Mouse (Mus musculus) neural tube, embryonic 10.5 days (tissue): ENCODE measurements around the gene Kcnk1.

ENCODE experiments used
- DNase-seq: peaks from one replicate; pipeline ENCODE4 v3.0.0-alpha.2; 2017; ENCODE audit warnings: low spot score; ENCODE audit errors: extremely low spot score

Kcnk1 gene

GRCm38 (mm10) chr8:125996031-125996839, 1.3 kb downstream of the Kcnk1 start:
- DNase-seq, result no peak

- DNase-seq, result no peak
Observed at GRCm38 (mm10) chr8:125996980-125997379, 2.0 kb downstream of the Kcnk1 start.

- DNase-seq, result no peak
Observed at GRCm38 (mm10) chr8:125997550-125997949, 2.6 kb downstream of the Kcnk1 start.

- DNase-seq, result no peak
Observed at GRCm38 (mm10) chr8:125999842-126000395, 4.9 kb downstream of the Kcnk1 start.

- no peak for DNase-seq
Observed at GRCm38 (mm10) chr8:126003546-126003945, 8.6 kb downstream of the Kcnk1 start.

- no peak for DNase-seq
Observed at GRCm38 (mm10) chr8:126004953-126005352, 10.0 kb downstream of the Kcnk1 start.

GRCm38 (mm10) chr8:126006310-126006990, 11.5 kb downstream of the Kcnk1 start:
- DNase-seq, result no peak

GRCm38 (mm10) chr8:126007538-126008330, 12.8 kb downstream of the Kcnk1 start:
- DNase-seq, result no peak

GRCm38 (mm10) chr8:126008945-126009344, 14.0 kb downstream of the Kcnk1 start:
- DNase-seq, result no peak

- no peak for DNase-seq
Observed at GRCm38 (mm10) chr8:126010900-126011299, 15.9 kb downstream of the Kcnk1 start.

- no peak for DNase-seq
Observed at GRCm38 (mm10) chr8:126012334-126012733, 17.4 kb downstream of the Kcnk1 start.

- DNase-seq, result no peak
Observed at GRCm38 (mm10) chr8:126013646-126014045, 18.7 kb downstream of the Kcnk1 start.

- DNase-seq, result no peak
Observed at GRCm38 (mm10) chr8:126021932-126022331, 27.0 kb downstream of the Kcnk1 start.

- no peak for DNase-seq
Observed at GRCm38 (mm10) chr8:126023706-126024305, 28.8 kb downstream of the Kcnk1 start.

GRCm38 (mm10) chr8:126024891-126025290, 29.9 kb downstream of the Kcnk1 start:
- DNase-seq, result no peak

- DNase-seq, result no peak
Observed at GRCm38 (mm10) chr8:126026121-126026520, 31.2 kb downstream of the Kcnk1 start.

GRCm38 (mm10) chr8:126026584-126026983, 31.6 kb downstream of the Kcnk1 start:
- DNase-seq, result no peak

- no peak for DNase-seq
Observed at GRCm38 (mm10) chr8:126027486-126027885, 32.5 kb downstream of the Kcnk1 start.

GRCm38 (mm10) chr8:126028941-126029340, 34.0 kb downstream of the Kcnk1 start:
- DNase-seq, result no peak

- no peak for DNase-seq
Observed at GRCm38 (mm10) chr8:126032776-126033175, 37.8 kb downstream of the Kcnk1 start.

GRCm38 (mm10) chr8:126035046-126035445, 40.1 kb downstream of the Kcnk1 start:
- no peak for DNase-seq
